Mouse (Mus musculus) heart, adult 2 months (tissue): ENCODE results near the gene Paqr4. TPM values are rescaled to one million over a fixed set of nuclear protein-coding genes. Genes with fewer than 3 reads are reported as not detected.

ENCODE experiments used
- DNase-seq, 2 experiments: peaks; one replicate each; pipeline ENCODE4 v3.0.0; 2021
- H3K27ac ChIP-seq: fragments of 200-600 bp; 2 replicates; pipeline ENCODE4 v1.8.1; 2022
- H3K27me3 ChIP-seq: fragments of 200-500 bp; 2 replicates; pipeline ENCODE4 v1.6.1; 2012; ENCODE audit warnings: mild to moderate bottlenecking, low read length, inconsistent platforms, mixed read lengths; ENCODE audit not compliant: control insufficient read depth, insufficient read depth
- H3K36me3 ChIP-seq: fragments of 200-500 bp; 2 replicates; pipeline ENCODE4 v1.6.1; 2012; ENCODE audit warnings: low read length, inconsistent platforms; ENCODE audit not compliant: control insufficient read depth, insufficient read depth
- H3K4me1 ChIP-seq: fragments of 200-500 bp; 2 replicates; pipeline ENCODE4 v1.6.1; 2011; ENCODE audit warnings: low read length; ENCODE audit not compliant: control insufficient read depth, insufficient read depth
- H3K4me3 ChIP-seq: fragments of 200-600 bp; 2 replicates; pipeline ENCODE4 v1.8.1; 2022
- H3K79me2 ChIP-seq: fragments of 200-500 bp; replicated peaks from 2 replicates; pipeline ENCODE4 v1.6.1; 2012; ENCODE audit warnings: mild to moderate bottlenecking, inconsistent platforms, low read length, moderate library complexity, mixed read lengths; ENCODE audit not compliant: control insufficient read depth, insufficient read depth
- H3K9ac ChIP-seq: fragments of 200-500 bp; 2 replicates; pipeline ENCODE4 v1.6.1; 2012; ENCODE audit warnings: low read depth, mild to moderate bottlenecking, control low read depth, inconsistent platforms, low read length, mixed read lengths
- CTCF ChIP-seq: fragments of 200-600 bp; IDR thresholded peaks from 2 replicates; pipeline ENCODE4 v1.8.1; 2022; ENCODE audit warnings: antibody characterized with exemption, mild to moderate bottlenecking, moderate library complexity
- EP300 ChIP-seq: fragments of 200-500 bp; IDR thresholded peaks from 2 replicates; pipeline ENCODE4 v1.6.1; 2011; ENCODE audit warnings: low read depth, low read length, control low read depth; ENCODE audit not compliant: insufficient read depth
- POLR2A ChIP-seq: fragments of 200-500 bp; IDR thresholded peaks from 2 replicates; pipeline ENCODE4 v1.6.1; 2011; ENCODE audit warnings: mild to moderate bottlenecking, low read depth, low read length, control low read depth; ENCODE audit not compliant: insufficient read depth
- WGBS: fragments of 180-500 bp; shearing (Covaris S2); methylation state at CpG from one replicate; pipeline ENCODE4 v1.1.7; 2018; 5-methylcytosine and 5-hydroxymethylcytosine counted together
- intact Hi-C: fragments of 180-260 bp; cut with DNase I; formaldehyde crosslinking; loops from one replicate; pipeline ENCODE4 v1.15.1; 2025
- polyA plus RNA-seq: library from polyadenylated mRNA; depleted of rRNA; stranded (reverse); fragments of >200 nt; gene quantifications from 2 replicates; pipeline ENCODE4 v1.2.3, GENCODE M21; 2012
- total RNA-seq, 2 experiments: library from RNA; stranded (reverse); gene quantifications; 2 replicates each; pipeline ENCODE4 v1.2.3; 2021

Gene Paqr4
- total and polyA plus RNA-seq, 3 experiments: 25.5 to 30.7 (median 27.2) TPM

- Histone ChIP-seq H3K4me1 (no peaks in the 10 kb centered on the region), H3K27me3 (no peaks in the 10 kb centered on the region), H3K27ac (no peak overlapping the region), H3K36me3 (no peaks in the 10 kb centered on the region), H3K79me2 (no peaks in the 10 kb centered on the region), H3K4me3 (no peak overlapping the region), H3K9ac (no peak overlapping the region)
- no peak for DNase-seq
- TF ChIP-seq EP300 (no peak), POLR2A (no peak), CTCF (no peak)
- WGBS: 91% methylated on average over 9 of the region's 9 CpGs
- intact Hi-C loops: no loop called here
Measured at GRCm38 (mm10) chr17:23760231-23760630, 19.6 kb upstream of the Paqr4 start.

- no peaks in the 10 kb centered on the region for H3K27me3 ChIP-seq
- intact Hi-C loops: no loop called here
- no peaks in the 10 kb centered on the region for H3K36me3 ChIP-seq
- TF ChIP-seq CTCF: no peak
- TF ChIP-seq EP300: no peak
- no peak for TF ChIP-seq POLR2A
- H3K4me3 ChIP-seq: no peak overlapping the region
- no peaks in the 10 kb centered on the region for H3K4me1 ChIP-seq
- no peaks in the 10 kb centered on the region for H3K79me2 ChIP-seq
- no peak overlapping the region for H3K27ac ChIP-seq
- no peak for DNase-seq
- H3K9ac ChIP-seq: no peak overlapping the region
- 92% methylated on average over 8 of the region's 8 CpGs for WGBS
Measured at GRCm38 (mm10) chr17:23758801-23759200, 18.1 kb upstream of the Paqr4 start.

- Histone ChIP-seq H3K36me3 (no peaks in the 10 kb centered on the region), H3K27ac (no peak overlapping the region), H3K79me2 (no peaks in the 10 kb centered on the region), H3K4me1 (no peaks in the 10 kb centered on the region), H3K9ac (no peak overlapping the region), H3K4me3 (no peak overlapping the region), H3K27me3 (no peaks in the 10 kb centered on the region)
- intact Hi-C loops: no loop called here
- no peak for DNase-seq
- TF ChIP-seq POLR2A (no peak), CTCF (no peak), EP300 (no peak)
- 93% methylated on average over 9 of the region's 9 CpGs for WGBS
Measured at GRCm38 (mm10) chr17:23757581-23757980, 16.9 kb upstream of the Paqr4 start.

- H3K79me2 ChIP-seq: no peaks in the 10 kb centered on the region
- intact Hi-C loops: no loop called here
- no peaks in the 10 kb centered on the region for H3K36me3 ChIP-seq
- H3K4me3 ChIP-seq: no peak overlapping the region; the same call in 1 of the 2 replicates
- peak in 1 of 2 experiments; percentile 39 for DNase-seq
- peak overlapping the region; percentile 17; the same call in 1 of the 2 replicates for H3K9ac ChIP-seq
- no peaks in the 10 kb centered on the region for H3K4me1 ChIP-seq
- H3K27ac ChIP-seq: peak overlapping the region; percentile 70
- WGBS: 49% methylated on average over 13 of the region's 13 CpGs
- TF ChIP-seq POLR2A (0 out of 2 replicates have a peak, but pooled peaks have one; percentile 20), EP300 (no peak)
- no peaks in the 10 kb centered on the region for H3K27me3 ChIP-seq
Measured at GRCm38 (mm10) chr17:23755689-23756088, 15.0 kb upstream of the Paqr4 start.

GRCm38 (mm10) chr17:23749400-23750191, 8.9 kb upstream of the Paqr4 start:
- Histone ChIP-seq H3K4me3 (peak overlapping the region; percentile 45), H3K79me2 (no peaks in the 10 kb centered on the region), H3K27me3 (peaks cover 8% of the 10 kb centered on the region), H3K4me1 (peaks cover 4% of the 10 kb centered on the region; the same call in 1 of the 2 replicates), H3K9ac (peak overlapping the region; percentile 50), H3K27ac (peak overlapping the region; percentile 86), H3K36me3 (no peaks in the 10 kb centered on the region)
- intact Hi-C loops: loop anchor here (2.0 to 5.0 kb wide), 6 partner anchors 21 to 211 kb away; partner anchors contain the start of genes Flywch1, Flywch2 and Prss41
- DNase-seq: no peak
- 68% methylated on average over 11 of the region's 11 CpGs for WGBS
- TF ChIP-seq EP300 (no peak), CTCF (no peak), POLR2A (no peak; the same call in 1 of the 2 replicates)

GRCm38 (mm10) chr17:23748631-23749391, 8.1 kb upstream of the Paqr4 start:
- Histone ChIP-seq H3K36me3 (no peaks in the 10 kb centered on the region), H3K4me3 (peak overlapping the region; percentile 45), H3K4me1 (peaks cover 4% of the 10 kb centered on the region; the same call in 1 of the 2 replicates), H3K27ac (peak overlapping the region; percentile 86), H3K27me3 (peaks cover 10% of the 10 kb centered on the region), H3K9ac (peak overlapping the region; percentile 50), H3K79me2 (no peaks in the 10 kb centered on the region)
- intact Hi-C loops: loop anchor here (2.0 to 5.0 kb wide), 6 partner anchors 22 to 212 kb away; partner anchors contain the start of genes Flywch1, Flywch2 and Prss41
- peak; percentile 67 to 76 for DNase-seq
- 17% methylated on average over 10 of the region's 10 CpGs for WGBS
- TF ChIP-seq POLR2A (peak; percentile 47; the same call in 1 of the 2 replicates), CTCF (peak; percentile 98), EP300 (peak; percentile 40; the same call in 1 of the 2 replicates)
